Mouse (Mus musculus) lung, postnatal 0 days (tissue): ENCODE measurements around the gene Aldh1b1.

Experiments
- CTCF ChIP-seq: IDR thresholded peaks from 2 replicates; pipeline ENCODE4 v1.5.1; 2016; ENCODE audit warnings: antibody characterized with exemption, mild to moderate bottlenecking
- EP300 ChIP-seq: IDR thresholded peaks from 2 replicates; pipeline ENCODE4 v1.6.1; 2016; ENCODE audit warnings: antibody characterized with exemption, mild to moderate bottlenecking, control low read depth

DNA sequence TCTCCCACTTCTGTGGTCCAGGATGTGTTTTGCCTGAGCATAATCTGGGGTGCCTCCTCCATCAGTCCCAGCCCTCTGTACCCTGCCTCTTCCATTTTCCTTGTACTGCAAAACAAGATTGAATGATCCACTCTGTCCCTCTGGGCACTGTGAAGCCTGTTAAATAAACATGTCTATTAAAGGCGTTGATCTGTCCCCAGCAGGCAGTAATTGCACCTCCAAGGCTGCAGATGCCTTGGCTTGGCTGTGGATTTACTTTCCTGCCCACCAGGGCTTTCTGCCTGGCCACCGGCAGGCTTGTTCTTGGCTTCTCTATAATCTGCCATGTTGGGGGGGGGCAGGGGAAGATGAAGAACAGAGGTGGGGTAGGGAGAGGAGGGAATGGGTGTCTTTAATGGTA, 12.9 kb upstream of the Aldh1b1 start:
- no peak for TF ChIP-seq CTCF
- no peak for TF ChIP-seq EP300
